Mouse (Mus musculus) lung, postnatal 4 days (tissue): ENCODE results near the gene Rps6kl1.

Source experiments
- DNase-seq, 2 experiments: peaks; one replicate each; pipeline ENCODE4 v3.0.0; 2021

Rps6kl1 gene

DNA sequence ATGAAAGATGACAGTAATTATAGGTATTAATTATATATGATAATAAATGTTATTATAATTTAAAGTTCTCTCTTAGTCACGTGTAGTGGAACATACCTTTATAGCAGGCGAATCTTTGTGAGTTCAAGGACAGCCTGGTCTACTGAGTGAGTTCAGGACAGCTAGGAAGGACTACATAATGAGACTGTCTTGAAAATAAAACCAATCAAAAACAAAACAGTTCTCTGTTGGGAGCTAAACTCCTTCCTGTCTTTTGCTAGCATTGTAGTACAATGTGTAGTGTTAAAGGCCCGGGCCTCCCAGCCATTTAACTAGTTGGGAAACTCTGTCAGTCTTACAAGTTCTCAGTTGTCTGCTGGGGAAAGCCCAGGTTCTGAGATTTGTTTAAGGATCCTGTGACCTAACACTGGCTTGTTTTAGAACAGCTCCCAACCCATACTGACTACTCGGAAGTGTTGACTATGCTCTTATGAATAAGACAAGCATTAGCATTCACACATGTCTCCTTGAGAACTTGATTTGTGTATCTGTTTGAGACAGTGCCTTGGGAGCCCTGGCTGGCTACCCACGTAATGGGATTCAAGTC, 49.5 kb downstream of the Rps6kl1 start:
- no peak for DNase-seq

DNA sequence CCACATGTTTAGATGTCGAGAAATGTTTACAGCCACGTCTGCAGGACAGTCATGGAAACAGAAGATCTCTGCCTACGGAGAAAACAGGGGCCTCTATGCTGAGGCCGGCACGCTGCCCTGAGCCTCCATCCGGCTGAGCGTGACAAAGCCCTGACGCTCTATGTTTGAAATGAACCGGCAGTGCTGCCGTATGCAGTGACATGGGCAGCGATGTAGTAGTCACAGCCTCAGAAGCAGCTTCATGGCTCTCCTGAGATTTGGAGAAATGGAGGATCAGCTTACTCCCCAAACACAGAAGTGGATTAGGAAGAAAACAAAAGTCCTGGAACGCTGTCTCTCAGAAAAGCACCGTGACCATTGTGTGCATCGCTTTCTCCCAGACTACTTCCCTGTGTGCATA, 50.1 kb downstream of the Rps6kl1 start:
- peak in 1 of 2 experiments; percentile 35 for DNase-seq

GRCm38 (mm10) chr12:85095859-85096258, 55.2 kb downstream of the Rps6kl1 start:
- DNase-seq, result peak; percentile 19 to 38

- no peak for DNase-seq
Observed at GRCm38 (mm10) chr12:85095146-85095545, 55.9 kb downstream of the Rps6kl1 start.

DNA sequence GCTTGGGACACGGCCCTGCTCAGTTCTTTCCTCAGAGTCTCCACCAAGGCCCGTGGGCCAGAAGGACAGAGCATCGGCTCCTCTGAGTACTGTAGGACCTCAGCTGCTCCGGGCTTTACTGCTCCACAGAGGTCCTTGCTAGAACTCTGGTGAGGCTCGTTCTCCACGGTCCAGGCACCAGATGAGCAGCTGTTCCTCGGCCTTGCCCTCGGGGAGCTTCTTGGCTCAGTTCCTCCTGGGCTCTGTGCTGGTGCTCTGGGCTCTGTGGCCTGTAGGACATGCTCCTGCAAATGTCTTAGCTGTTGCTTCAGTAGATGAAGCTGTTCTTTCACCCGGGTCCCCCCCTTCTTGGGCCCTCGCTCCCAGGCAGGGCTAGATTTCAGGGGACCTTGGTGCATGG, 56.4 kb downstream of the Rps6kl1 start:
- peak; percentile 19 to 55 for DNase-seq

GRCm38 (mm10) chr12:85094010-85094409, 57.1 kb downstream of the Rps6kl1 start:
- DNase-seq, result peak; percentile 81 to 85

GRCm38 (mm10) chr12:85092214-85092613, 58.9 kb downstream of the Rps6kl1 start:
- DNase-seq, result peak; percentile 49 to 75

GRCm38 (mm10) chr12:85091190-85091589, 59.9 kb downstream of the Rps6kl1 start:
- DNase-seq, result no peak

GRCm38 (mm10) chr12:85087845-85088244, 63.2 kb downstream of the Rps6kl1 start:
- no peak for DNase-seq
